Mouse (Mus musculus) fibroblast of lung, adult 2 months (primary cell): Measurements from ENCODE around the gene 2510002D24Rik.
"Not testable (repeated sequence)": the region's sequence is repeated elsewhere in the genome, so short reads cannot be mapped to it uniquely, and the experiment has no call there.

Experiments used
- DNase-seq: peaks from one replicate; pipeline ENCODE4 v3.0.0-alpha.2; 2011; ENCODE audit warnings: low read depth

Gene 2510002D24Rik

GRCm38 (mm10) chr16:18849521-18850190 is 13.3 kb downstream of the 2510002D24Rik start:
- not testable (repeated sequence) for DNase-seq

GRCm38 (mm10) chr16:18858551-18858950 is 22.2 kb downstream of the 2510002D24Rik start:
- no peak for DNase-seq

- DNase-seq, result peak; percentile 88
These were observed 23.8 kb downstream of the 2510002D24Rik start for GRCm38 (mm10) chr16:18860186-18860585.

DNA sequence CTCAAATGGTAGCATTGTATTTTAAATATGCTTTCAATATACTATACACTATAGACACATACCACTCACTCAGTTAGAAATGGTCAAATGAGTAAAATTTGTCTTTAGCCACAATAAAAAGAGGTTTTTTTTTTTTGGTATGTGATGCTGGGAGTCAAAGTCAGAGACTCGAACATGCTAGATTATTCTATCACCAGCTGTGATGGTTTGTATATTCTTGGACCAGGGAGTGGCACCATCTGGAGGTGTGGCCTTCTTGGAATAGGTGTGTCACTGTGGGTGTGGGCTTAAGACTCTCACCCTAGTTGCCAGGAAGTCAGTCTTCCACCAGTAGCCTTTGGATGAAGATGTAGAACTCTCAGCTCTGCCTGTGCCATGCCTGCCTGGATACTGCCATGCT is 34.1 kb downstream of the 2510002D24Rik start:
- DNase-seq, result not testable (repeated sequence)

DNA sequence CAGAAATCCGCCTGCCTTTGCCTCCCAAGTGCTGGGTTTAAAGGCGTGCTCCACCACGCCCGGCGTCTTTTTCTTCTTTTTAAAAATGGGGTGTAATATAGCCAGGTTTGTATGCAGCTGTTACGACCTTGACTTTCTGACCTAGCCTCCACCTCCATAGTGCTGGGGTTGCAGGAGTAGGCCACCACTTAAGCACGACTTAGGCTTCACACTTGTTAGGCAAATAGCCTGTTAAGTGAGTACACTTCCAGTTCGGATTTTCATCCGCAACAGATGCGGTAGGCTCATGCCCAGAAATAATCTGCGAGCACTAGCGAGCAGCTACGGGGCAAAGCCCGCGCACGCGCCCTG is 39.7 kb downstream of the 2510002D24Rik start:
- peak; percentile 40 for DNase-seq

GRCm38 (mm10) chr16:18876442-18877308 is 40.3 kb downstream of the 2510002D24Rik start, which contains the start of the genes Mrpl40 and Hira:
TSS of gene Mrpl40 (minus strand) at chr16:18876862.
TSS of gene Hira (plus strand) at chr16:18877037.
- peak; percentile 78 for DNase-seq

DNA sequence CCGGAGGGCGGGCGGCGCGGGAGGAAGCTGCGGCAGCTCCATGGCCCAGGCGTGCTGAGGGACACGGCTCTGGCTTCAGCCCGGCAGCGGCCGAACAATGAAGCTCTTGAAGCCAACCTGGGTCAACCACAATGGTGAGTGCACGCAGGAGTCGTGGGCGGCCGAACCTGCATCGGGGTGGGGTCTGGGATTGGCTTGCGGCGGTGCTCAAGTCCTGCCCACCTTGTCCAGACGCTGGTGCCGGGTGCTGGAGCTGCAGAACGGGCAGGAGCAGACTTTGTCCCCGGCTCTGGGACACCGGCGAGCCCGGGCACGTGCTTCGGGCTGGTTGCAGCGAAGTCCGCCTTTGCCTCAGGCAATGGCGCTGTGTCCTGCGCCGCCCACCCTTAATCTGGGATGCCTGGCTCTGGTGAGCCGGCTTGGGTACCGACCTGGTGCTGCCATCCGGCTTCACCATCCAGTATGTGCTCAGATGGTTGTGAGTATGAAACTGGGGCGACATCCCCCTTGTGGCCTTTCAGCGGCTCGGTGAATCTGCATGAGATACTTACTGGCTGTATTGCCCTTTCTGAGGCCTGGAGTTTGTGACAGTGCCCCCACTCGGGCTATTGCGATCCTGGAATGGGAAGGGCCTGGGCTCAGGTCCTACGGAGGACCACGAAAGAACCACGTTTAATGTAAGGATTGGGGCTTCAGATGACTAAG is 41.2 kb downstream of the 2510002D24Rik start:
- DNase-seq, result peak; percentile 41

- DNase-seq, result no peak
These were observed 41.8 kb downstream of the 2510002D24Rik start for GRCm38 (mm10) chr16:18878091-18878720.

DNA sequence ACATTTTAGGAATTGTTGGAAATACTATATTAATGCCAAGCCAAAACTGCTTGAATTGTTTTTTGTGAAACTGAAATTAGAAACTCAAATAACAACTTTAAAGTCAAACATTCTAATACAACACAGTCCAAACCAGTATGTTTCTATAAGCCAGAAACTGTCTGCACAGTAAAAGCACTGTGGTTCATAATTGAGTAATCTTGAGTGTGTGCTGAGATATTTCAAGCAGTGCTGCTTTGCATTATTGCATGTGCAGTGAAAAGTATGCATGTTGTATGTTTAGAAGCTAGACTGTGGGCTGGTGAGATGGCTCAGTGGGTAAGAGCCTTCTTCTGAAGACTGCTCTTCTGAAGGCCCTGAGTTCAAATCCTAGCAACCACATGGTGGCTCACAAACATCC is 47.7 kb downstream of the 2510002D24Rik start:
- no peak for DNase-seq
